8 mouse cellular contexts compared by ENCODE assay signal in the genomic region with DNA sequence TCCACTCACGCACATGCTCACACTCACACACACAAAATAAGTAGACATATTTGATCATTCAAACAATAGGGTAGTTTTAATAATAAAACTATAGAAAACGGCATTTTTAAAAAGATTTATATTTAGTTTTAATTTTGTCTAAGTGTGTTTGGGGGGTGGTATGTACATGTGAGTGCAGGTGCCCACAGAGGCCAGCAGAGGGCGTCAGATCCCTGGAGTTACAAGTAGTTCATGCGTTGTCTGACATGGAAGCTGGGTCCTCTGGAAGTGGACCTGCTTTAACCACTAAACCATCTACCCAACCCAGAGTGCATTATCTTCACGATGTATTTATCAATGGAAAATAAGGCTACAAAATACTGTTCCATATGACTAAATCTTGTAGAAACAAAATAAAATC. TPM values are rescaled to one million over a fixed set of nuclear protein-coding genes. Genes with fewer than 3 reads are reported as not detected.
DNase-seq lines count a peak whose midpoint lies in the region; ATAC-seq and TF ChIP-seq lines count a peak whose summit lies in the region.

No protein-coding gene starts in this region.

- peak; percentile 92 for DNase-seq in heart, adult 11 months
- no peak for DNase-seq in testis, postnatal 14 days (ENCODE audit: low spot score)
- peak; percentile 30 for DNase-seq in brain, embryonic 14.5 days (ENCODE audit: low read depth)
- DNase-seq in stomach, postnatal 0 days (ENCODE audit: low spot score) = no peak
- no peak for DNase-seq in urinary bladder, postnatal 36 days (ENCODE audit: low spot score in 2 of 2)
- no peak for DNase-seq in layer of hippocampus, adult 9-10 months (ENCODE audit: low spot score)

- no peak overlapping the region for H3K4me3 ChIP-seq in heart, embryonic 12.5 days
- H3K4me3 ChIP-seq in testis, adult 2 months (ENCODE audit: control insufficient read depth, low read depth, low read length) = no peak overlapping the region
- H3K4me3 ChIP-seq in stomach, postnatal 0 days (ENCODE audit: low read depth, low read length) = no peak overlapping the region

- no peak overlapping the region for H3K27ac ChIP-seq in heart, embryonic 12.5 days (ENCODE audit: poor library complexity, severe bottlenecking)
- no peak overlapping the region for H3K27ac ChIP-seq in testis, adult 2 months (ENCODE audit: control insufficient read depth, insufficient read depth, low read depth, low read length)
- no peak overlapping the region for H3K27ac ChIP-seq in stomach, postnatal 0 days (replicated peaks)

- H3K4me1 ChIP-seq in heart, embryonic 12.5 days (replicated peaks) = no peaks in the 10 kb centered on the region
- no peaks in the 10 kb centered on the region for H3K4me1 ChIP-seq in testis, adult 2 months (ENCODE audit: control insufficient read depth, insufficient read depth, low read length)
- H3K4me1 ChIP-seq in stomach, postnatal 0 days (replicated peaks; ENCODE audit: control insufficient read depth, insufficient read depth) = no peaks in the 10 kb centered on the region

- no peak overlapping the region for H3K4me2 ChIP-seq in heart, embryonic 12.5 days
- no peak overlapping the region for H3K4me2 ChIP-seq in stomach, postnatal 0 days (replicated peaks; ENCODE audit: low read depth)

- peak; percentile 64; the same call in 1 of the 2 replicates for TF ChIP-seq CTCF in testis, adult 2 months (IDR thresholded peaks at IDR 0.05; ENCODE audit: control insufficient read depth, insufficient read depth, insufficient replicate concordance, low read depth, low read length)
- TF ChIP-seq CTCF in brain, embryonic 14.5 days (IDR thresholded peaks at IDR 0.05; ENCODE audit: borderline replicate concordance, extremely low read depth, insufficient read depth, insufficient read length) = peak; percentile 35; the same call in 1 of the 2 replicates
- TF ChIP-seq CTCF in stomach, postnatal 0 days (IDR thresholded peaks at IDR 0.05; ENCODE audit: low read depth) = peak; percentile 63

- H3K9ac ChIP-seq in heart, embryonic 12.5 days = no peak overlapping the region
- no peak overlapping the region for H3K9ac ChIP-seq in stomach, postnatal 0 days (ENCODE audit: low read length)

- TF ChIP-seq EP300 in stomach, postnatal 0 days (optimal IDR thresholded peaks at IDR 0.05) = no peak

- TF ChIP-seq POLR2A in testis, adult 2 months (IDR thresholded peaks at IDR 0.05; ENCODE audit: control insufficient read depth, low read depth, low read length) = no peak
- TF ChIP-seq POLR2A in brain, embryonic 14.5 days (IDR thresholded peaks at IDR 0.05; ENCODE audit: borderline replicate concordance, extremely low read depth, insufficient read depth, insufficient read length, poor library complexity, severe bottlenecking) = no peak

- ATAC-seq in heart, embryonic 12.5 days (ENCODE audit: insufficient number of reproducible peaks, low FRiP score) = no peak
- no peak for ATAC-seq in stomach, postnatal 0 days (ENCODE audit: low FRiP score, low TSS enrichment)

- no peaks in the 10 kb centered on the region for H3K9me3 ChIP-seq in heart, embryonic 12.5 days (replicated peaks)
- no peaks in the 10 kb centered on the region for H3K9me3 ChIP-seq in stomach, postnatal 0 days (ENCODE audit: control insufficient read depth, low read length)

- 47% methylated on average over 5 of the region's 5 CpGs for WGBS in heart, embryonic 12.5 days
- 67% methylated on average over 5 of the region's 5 CpGs for WGBS in stomach, postnatal 0 days

- peaks cover 12% of the 10 kb centered on the region; the same call in 1 of the 2 replicates for H3K27me3 ChIP-seq in heart, embryonic 12.5 days (replicated peaks)
- no peaks in the 10 kb centered on the region for H3K27me3 ChIP-seq in testis, adult 2 months (ENCODE audit: control insufficient read depth, insufficient read depth, low read length)
- H3K27me3 ChIP-seq in stomach, postnatal 0 days (ENCODE audit: control insufficient read depth, insufficient read depth, low read length) = no peaks in the 10 kb centered on the region

- no peaks in the 10 kb centered on the region for H3K36me3 ChIP-seq in heart, embryonic 12.5 days
- H3K36me3 ChIP-seq in testis, adult 2 months (ENCODE audit: control insufficient read depth, insufficient read depth, low read length) = no peaks in the 10 kb centered on the region
- no peaks in the 10 kb centered on the region for H3K36me3 ChIP-seq in stomach, postnatal 0 days (ENCODE audit: control insufficient read depth, insufficient read depth, low read length)

RNA-seq across cellular contexts. Expression of gene Fgf2, which starts 7.0 kb away (rescaled TPM):
- polyA plus RNA-seq in heart, embryonic 12.5 days (2016; fragmentation: Nextera tagmentation; extraction: Ambion mirVana) = 2.3 and 3.1 TPM in 2 replicates
- 0.57 and 0.75 TPM in 2 replicates for polyA plus RNA-seq in testis, adult 2 months (2012; rRNA removed)
- 0.58 and 0.88 TPM in 2 replicates for polyA plus RNA-seq in brain, embryonic 14.5 days (2012; rRNA removed)
- polyA plus RNA-seq in stomach, postnatal 0 days (2015; fragmentation: Nextera tagmentation; extraction: Ambion mirVana) = 1.1 and 1.2 TPM in 2 replicates

RNA-seq across cellular contexts. Expression of gene Cetn4, which starts 28.6 kb away (rescaled TPM):
- 0.95 and 2.1 TPM in 2 replicates for polyA plus RNA-seq in heart, embryonic 12.5 days (2016; fragmentation: Nextera tagmentation; extraction: Ambion mirVana)
- 101 and 172 TPM in 2 replicates for polyA plus RNA-seq in testis, adult 2 months (2012; rRNA removed)
- 2.3 and 2.8 TPM in 2 replicates for polyA plus RNA-seq in brain, embryonic 14.5 days (2012; rRNA removed)
- polyA plus RNA-seq in stomach, postnatal 0 days (2015; fragmentation: Nextera tagmentation; extraction: Ambion mirVana) = 1.7 and 1.8 TPM in 2 replicates

RNA-seq across cellular contexts. Expression of gene Bbs12, which starts 28.8 kb away (rescaled TPM):
- 3.9 and 5.4 TPM in 2 replicates for polyA plus RNA-seq in heart, embryonic 12.5 days (2016; fragmentation: Nextera tagmentation; extraction: Ambion mirVana)
- polyA plus RNA-seq in testis, adult 2 months (2012; rRNA removed) = 1.5 and 2.4 TPM in 2 replicates
- 3.3 and 3.9 TPM in 2 replicates for polyA plus RNA-seq in brain, embryonic 14.5 days (2012; rRNA removed)
- polyA plus RNA-seq in stomach, postnatal 0 days (2015; fragmentation: Nextera tagmentation; extraction: Ambion mirVana) = 2.4 and 2.9 TPM in 2 replicates

Comparison
In these comparisons a context has a peak if more than half of its experiments do, and no peak if none do; other contexts are left out.
1. DNase-seq: peak in heart, adult 11 months (single experiment) and brain, embryonic 14.5 days (single experiment); none in testis, postnatal 14 days (single experiment), stomach, postnatal 0 days (single experiment), urinary bladder, postnatal 36 days (0 of 2) and layer of hippocampus, adult 9-10 months (single experiment).
2. RNA of gene Cetn4, which starts 28.6 kb away (polyA plus RNA-seq): 101 to 172 TPM in testis, adult 2 months; 2.3 to 2.8 TPM in brain, embryonic 14.5 days, 0.95 to 2.1 TPM in heart, embryonic 12.5 days and 1.7 to 1.8 TPM in stomach, postnatal 0 days; every median in the first group is over 10 times any median in the second.
3. Peak in every context shown above with its lines, with median percentiles within 50 percentile points of each other: CTCF ChIP-seq.